In the genomic region with DNA sequence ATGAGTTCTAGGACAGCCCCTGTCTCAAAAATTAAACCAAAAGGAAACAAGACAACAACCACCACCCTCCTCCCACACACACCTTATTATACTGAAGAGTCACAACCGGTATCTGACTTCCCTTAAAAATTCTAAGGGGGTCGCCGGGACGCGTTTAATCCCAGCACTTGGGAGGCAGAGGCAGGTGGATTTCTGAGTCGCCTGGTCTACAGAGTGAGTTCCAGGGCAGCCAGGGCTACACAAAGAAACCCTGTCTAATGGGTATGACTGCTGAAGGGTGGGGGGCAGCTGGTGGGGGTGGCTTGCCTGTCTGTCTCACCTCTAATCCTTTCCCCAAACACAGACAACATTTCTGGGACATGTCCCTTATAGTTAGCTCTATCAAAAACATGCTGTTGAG, we compare ENCODE assay signal across 15 mouse cellular contexts. TPM values are rescaled to one million over a fixed set of nuclear protein-coding genes. Genes with fewer than 3 reads are reported as not detected.
"Had no signal": no experiment of that assay in that cellular context is flagged by ENCODE, and none has a peak within 500 bp of the region (broad histone marks: within the 10 kb centered on the region; RNA-seq: fewer than 3 reads in every experiment).

No protein-coding gene starts in this region.

- DNase-seq: gastrocnemius, postnatal 14 days; gastrocnemius, postnatal 36 days; heart, adult 18-20 months; heart, postnatal 10 days; heart, postnatal 36 days; kidney, adult 2 months; kidney, postnatal 14 days; kidney, postnatal 36 days; liver; liver, embryonic 13.5 days; liver, postnatal 0 days had no signal

RNA-seq across cellular contexts. Expression of a gene that starts 52.8 kb away (rescaled TPM):
- total RNA-seq: gastrocnemius, adult 18-20 months; gastrocnemius, adult 8-10 months; gastrocnemius, postnatal 14 days; gastrocnemius, postnatal 36 days; heart, adult 18-20 months; heart, adult 8-10 months; heart, postnatal 10 days; heart, postnatal 36 days; hematopoietic stem cell, adult 5-6 weeks had no signal
